Mouse (Mus musculus): ENCODE results near the gene Fthl17f. TPM values are rescaled to one million over a fixed set of nuclear protein-coding genes. Genes with fewer than 3 reads are reported as not detected.
"Not testable (repeated sequence)": the region's sequence is repeated elsewhere in the genome, so short reads cannot be mapped to it uniquely, and the experiment has no call there.

The Fthl17f gene
- polyA plus RNA-seq (2014; fragmentation: Nextera tagmentation; extraction: Ambion mirVana) = not detected in 2 replicates

- H3K9ac ChIP-seq (ENCODE audit: low read depth, low read length); H3K4me3 ChIP-seq (ENCODE audit: low read depth, low read length); H3K36me3 ChIP-seq (ENCODE audit: control insufficient read depth, insufficient read depth, low read length); H3K4me2 ChIP-seq; H3K4me1 ChIP-seq (ENCODE audit: control insufficient read depth, insufficient read depth, low read length); H3K9me3 ChIP-seq (replicated peaks; ENCODE audit: control insufficient read depth, low read length); ATAC-seq (replicated peaks; ENCODE audit: insufficient number of reproducible peaks, low FRiP score, low TSS enrichment); H3K27me3 ChIP-seq (ENCODE audit: control insufficient read depth, insufficient read depth, low read length); H3K27ac ChIP-seq (ENCODE audit: low read depth, low read length): not testable (repeated sequence)
- WGBS (ENCODE audit: insufficient replicate concordance) = 83% methylated on average over 11 of the region's 11 CpGs
These were observed at the start of gene Fthl17f for GRCm38 (mm10) chrX:9062715-9063114. TSS of gene Fthl17f (plus strand) at chrX:9063015.

- Histone ChIP-seq H3K9me3 (replicated peaks; ENCODE audit: control insufficient read depth, low read length) (no peaks in the 10 kb centered on the region), H3K4me2 (no peak overlapping the region), H3K9ac (ENCODE audit: low read depth, low read length) (no peak overlapping the region), H3K4me1 (ENCODE audit: control insufficient read depth, insufficient read depth, low read length) (no peaks in the 10 kb centered on the region), H3K4me3 (ENCODE audit: low read depth, low read length) (no peak overlapping the region), H3K36me3 (ENCODE audit: control insufficient read depth, insufficient read depth, low read length) (no peaks in the 10 kb centered on the region), H3K27me3 (ENCODE audit: control insufficient read depth, insufficient read depth, low read length) (no peaks in the 10 kb centered on the region), H3K27ac (ENCODE audit: low read depth, low read length) (no peak overlapping the region)
- 86% methylated on average over 1 of the region's 1 CpGs for whole genome bisulfite sequencing (ENCODE audit: insufficient replicate concordance)
- no peak for ATAC-seq (replicated peaks; ENCODE audit: insufficient number of reproducible peaks, low FRiP score, low TSS enrichment)
These were observed 46.7 kb upstream of the Fthl17f start for GRCm38 (mm10) chrX:9016079-9016478.

- Histone ChIP-seq H3K4me2 (no peak overlapping the region), H3K4me1 (ENCODE audit: control insufficient read depth, insufficient read depth, low read length) (no peaks in the 10 kb centered on the region), H3K27me3 (ENCODE audit: control insufficient read depth, insufficient read depth, low read length) (no peaks in the 10 kb centered on the region), H3K9me3 (replicated peaks; ENCODE audit: control insufficient read depth, low read length) (no peaks in the 10 kb centered on the region), H3K36me3 (ENCODE audit: control insufficient read depth, insufficient read depth, low read length) (no peaks in the 10 kb centered on the region), H3K27ac (ENCODE audit: low read depth, low read length) (no peak overlapping the region), H3K4me3 (ENCODE audit: low read depth, low read length) (no peak overlapping the region), H3K9ac (ENCODE audit: low read depth, low read length) (no peak overlapping the region)
- 53% methylated on average over 10 of the region's 10 CpGs for WGBS (ENCODE audit: insufficient replicate concordance)
- no peak for ATAC-seq (replicated peaks; ENCODE audit: insufficient number of reproducible peaks, low FRiP score, low TSS enrichment)
These were observed 43.3 kb upstream of the Fthl17f start for GRCm38 (mm10) chrX:9019481-9019880.

- ATAC-seq (replicated peaks; ENCODE audit: insufficient number of reproducible peaks, low FRiP score, low TSS enrichment); H3K27ac ChIP-seq (ENCODE audit: low read depth, low read length); H3K9ac ChIP-seq (ENCODE audit: low read depth, low read length); H3K4me3 ChIP-seq (ENCODE audit: low read depth, low read length); H3K9me3 ChIP-seq (replicated peaks; ENCODE audit: control insufficient read depth, low read length); H3K36me3 ChIP-seq (ENCODE audit: control insufficient read depth, insufficient read depth, low read length); H3K27me3 ChIP-seq (ENCODE audit: control insufficient read depth, insufficient read depth, low read length); H3K4me1 ChIP-seq (ENCODE audit: control insufficient read depth, insufficient read depth, low read length); H3K4me2 ChIP-seq: not testable (repeated sequence)
- WGBS (ENCODE audit: insufficient replicate concordance) = no CpG with 5 or more reads among the region's 10 CpGs
These were observed 29.6 kb upstream of the Fthl17f start, which contains the start of gene Fthl17e for GRCm38 (mm10) chrX:9033193-9033592. TSS of gene Fthl17e (plus strand) at chrX:9033493.

GRCm38 (mm10) chrX:9041611-9042010, 21.2 kb upstream of the Fthl17f start:
- not testable (repeated sequence) for H3K9me3 ChIP-seq (replicated peaks; ENCODE audit: control insufficient read depth, low read length); H3K27me3 ChIP-seq (ENCODE audit: control insufficient read depth, insufficient read depth, low read length); H3K36me3 ChIP-seq (ENCODE audit: control insufficient read depth, insufficient read depth, low read length); H3K27ac ChIP-seq (ENCODE audit: low read depth, low read length); H3K4me1 ChIP-seq (ENCODE audit: control insufficient read depth, insufficient read depth, low read length); H3K4me3 ChIP-seq (ENCODE audit: low read depth, low read length); H3K9ac ChIP-seq (ENCODE audit: low read depth, low read length); ATAC-seq (replicated peaks; ENCODE audit: insufficient number of reproducible peaks, low FRiP score, low TSS enrichment); H3K4me2 ChIP-seq
- WGBS (ENCODE audit: insufficient replicate concordance) = 38% methylated on average over 3 of the region's 4 CpGs

- not testable (repeated sequence) for H3K4me2 ChIP-seq; H3K4me3 ChIP-seq (ENCODE audit: low read depth, low read length); H3K9ac ChIP-seq (ENCODE audit: low read depth, low read length); H3K27me3 ChIP-seq (ENCODE audit: control insufficient read depth, insufficient read depth, low read length); ATAC-seq (replicated peaks; ENCODE audit: insufficient number of reproducible peaks, low FRiP score, low TSS enrichment); H3K27ac ChIP-seq (ENCODE audit: low read depth, low read length); H3K36me3 ChIP-seq (ENCODE audit: control insufficient read depth, insufficient read depth, low read length); H3K4me1 ChIP-seq (ENCODE audit: control insufficient read depth, insufficient read depth, low read length); H3K9me3 ChIP-seq (replicated peaks; ENCODE audit: control insufficient read depth, low read length)
- 23% methylated on average over 6 of the region's 9 CpGs for WGBS (ENCODE audit: insufficient replicate concordance)
These were observed 1.9 kb upstream of the Fthl17f start for GRCm38 (mm10) chrX:9060952-9061351.

- no peak overlapping the region for H3K9ac ChIP-seq (ENCODE audit: low read depth, low read length)
- no peak overlapping the region for H3K27ac ChIP-seq (ENCODE audit: low read depth, low read length)
- 85% methylated on average over 4 of the region's 4 CpGs for WGBS (ENCODE audit: insufficient replicate concordance)
- ATAC-seq (replicated peaks; ENCODE audit: insufficient number of reproducible peaks, low FRiP score, low TSS enrichment) = no peak
- no peaks in the 10 kb centered on the region for H3K36me3 ChIP-seq (ENCODE audit: control insufficient read depth, insufficient read depth, low read length)
- no peak overlapping the region for H3K4me2 ChIP-seq
- H3K4me1 ChIP-seq (ENCODE audit: control insufficient read depth, insufficient read depth, low read length) = no peaks in the 10 kb centered on the region
- H3K4me3 ChIP-seq (ENCODE audit: low read depth, low read length) = no peak overlapping the region
- H3K27me3 ChIP-seq (ENCODE audit: control insufficient read depth, insufficient read depth, low read length) = no peaks in the 10 kb centered on the region
- H3K9me3 ChIP-seq (replicated peaks; ENCODE audit: control insufficient read depth, low read length) = no peaks in the 10 kb centered on the region
These were observed 714 bp upstream of the Fthl17f start for GRCm38 (mm10) chrX:9062101-9062500.

- H3K4me1 ChIP-seq (ENCODE audit: control insufficient read depth, insufficient read depth, low read length); H3K27me3 ChIP-seq (ENCODE audit: control insufficient read depth, insufficient read depth, low read length); H3K9me3 ChIP-seq (replicated peaks; ENCODE audit: control insufficient read depth, low read length); H3K9ac ChIP-seq (ENCODE audit: low read depth, low read length); H3K27ac ChIP-seq (ENCODE audit: low read depth, low read length); H3K4me3 ChIP-seq (ENCODE audit: low read depth, low read length); H3K4me2 ChIP-seq; H3K36me3 ChIP-seq (ENCODE audit: control insufficient read depth, insufficient read depth, low read length); ATAC-seq (replicated peaks; ENCODE audit: insufficient number of reproducible peaks, low FRiP score, low TSS enrichment): not testable (repeated sequence)
- WGBS (ENCODE audit: insufficient replicate concordance) = 8% methylated on average over 7 of the region's 10 CpGs
These were observed 14.9 kb downstream of the Fthl17f start for GRCm38 (mm10) chrX:9077699-9078098.

GRCm38 (mm10) chrX:9095066-9095465, 32.3 kb downstream of the Fthl17f start:
- not testable (repeated sequence) for H3K27ac ChIP-seq (ENCODE audit: low read depth, low read length)

More at GRCm38 (mm10) chrX:9095066-9095465, 32.3 kb downstream of the Fthl17f start:
- not testable (repeated sequence) for H3K27me3 ChIP-seq (ENCODE audit: control insufficient read depth, insufficient read depth, low read length); H3K4me2 ChIP-seq; H3K9me3 ChIP-seq (replicated peaks; ENCODE audit: control insufficient read depth, low read length); ATAC-seq (replicated peaks; ENCODE audit: insufficient number of reproducible peaks, low FRiP score, low TSS enrichment); H3K36me3 ChIP-seq (ENCODE audit: control insufficient read depth, insufficient read depth, low read length); H3K4me3 ChIP-seq (ENCODE audit: low read depth, low read length); H3K4me1 ChIP-seq (ENCODE audit: control insufficient read depth, insufficient read depth, low read length); H3K9ac ChIP-seq (ENCODE audit: low read depth, low read length)

Measured in heart, embryonic 11.5 days (tissue).